Mouse (Mus musculus): ENCODE measurements around the gene Rnf220. TPM values are rescaled to one million over a fixed set of nuclear protein-coding genes. Genes with fewer than 3 reads are reported as not detected.

The Rnf220 gene
- polyA plus RNA-seq, 1 experiment from 2014 or later = 60.0 TPM

GRCm38 (mm10) chr4:117314849-117315500 is 181.9 kb downstream of the Rnf220 start:
- Histone ChIP-seq H3K27me3 (replicated peaks) (peaks cover 67% of the 10 kb centered on the region), H3K27ac (no peak overlapping the region), H3K4me2 (replicated peaks) (no peak overlapping the region), H3K9me3 (no peaks in the 10 kb centered on the region), H3K36me3 (no peaks in the 10 kb centered on the region), H3K4me3 (replicated peaks) (no peak overlapping the region), H3K9ac (no peak overlapping the region), H3K4me1 (replicated peaks) (peaks cover 19% of the 10 kb centered on the region)
- 75% methylated on average over 16 of the region's 16 CpGs for WGBS
- ATAC-seq = no peak

- H3K36me3 ChIP-seq = no peaks in the 10 kb centered on the region
- no peak overlapping the region for H3K27ac ChIP-seq
- no peaks in the 10 kb centered on the region for H3K9me3 ChIP-seq
- no peak overlapping the region for H3K9ac ChIP-seq
- peaks cover 19% of the 10 kb centered on the region for H3K4me1 ChIP-seq (replicated peaks)
- peaks cover 58% of the 10 kb centered on the region for H3K27me3 ChIP-seq (replicated peaks)
- H3K4me2 ChIP-seq (replicated peaks) = peak overlapping the region; percentile 22
- 0 out of 2 replicates have a peak, but pooled peaks have one; percentile 24 for ATAC-seq
- H3K4me3 ChIP-seq (replicated peaks) = no peak overlapping the region
- 13% methylated on average over 4 of the region's 4 CpGs for WGBS
Measured at GRCm38 (mm10) chr4:117313085-117313424, 183.8 kb downstream of the Rnf220 start.

- Histone ChIP-seq H3K9me3 (no peaks in the 10 kb centered on the region), H3K9ac (0 out of 2 replicates have a peak overlapping the region, but pooled peaks have one; percentile 15), H3K4me3 (replicated peaks) (no peak overlapping the region), H3K4me1 (replicated peaks) (peaks cover 14% of the 10 kb centered on the region), H3K27me3 (replicated peaks) (peaks cover 53% of the 10 kb centered on the region), H3K4me2 (replicated peaks) (peak overlapping the region; percentile 22), H3K36me3 (no peaks in the 10 kb centered on the region), H3K27ac (no peak overlapping the region)
- ATAC-seq = peak; percentile 76
- 8% methylated on average over 26 of the region's 26 CpGs for WGBS
Measured at GRCm38 (mm10) chr4:117312416-117313084, 184.3 kb downstream of the Rnf220 start.

DNA sequence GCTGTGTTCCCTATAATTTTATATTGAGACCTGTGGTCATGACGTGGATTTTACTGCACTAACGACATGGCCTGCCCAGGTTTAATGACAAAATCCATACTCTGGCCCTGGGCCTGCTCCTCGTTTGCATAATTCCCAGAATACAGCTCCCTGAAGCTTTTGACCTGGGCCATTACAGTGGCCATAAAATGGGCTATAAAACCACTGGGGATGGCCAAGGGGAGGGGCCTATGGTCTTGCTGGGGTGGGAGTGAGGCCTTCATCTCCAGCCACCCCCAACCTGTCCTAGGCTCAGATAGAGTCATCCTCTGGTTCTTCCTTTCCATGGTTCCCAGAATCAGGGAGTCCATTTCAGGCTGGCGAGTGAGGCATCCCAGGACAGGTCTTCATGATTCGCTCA is 185.0 kb downstream of the Rnf220 start:
- peak; percentile 59 for ATAC-seq
- WGBS = 45% methylated on average over 5 of the region's 5 CpGs

DNA sequence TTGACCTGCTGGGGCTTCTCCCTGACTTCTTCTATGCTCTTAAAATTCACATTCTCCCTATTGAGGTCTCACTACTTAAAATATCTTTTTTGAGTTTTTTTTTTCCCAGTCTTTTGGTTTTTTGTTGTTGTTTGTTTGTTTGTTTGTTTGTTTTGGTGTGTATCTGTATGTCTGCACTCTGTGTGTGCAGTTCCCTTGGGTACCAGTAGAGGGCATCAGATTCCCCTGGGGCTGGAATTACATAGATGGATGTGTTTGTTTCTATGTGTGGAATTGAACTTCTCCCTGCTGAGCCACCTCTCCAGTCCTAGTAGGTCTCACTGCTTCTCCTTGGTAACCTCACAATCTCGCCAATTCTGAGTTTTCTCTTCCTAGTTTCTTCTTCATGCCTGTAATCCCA is 187.4 kb downstream of the Rnf220 start:
- Histone ChIP-seq H3K9ac (no peak overlapping the region), H3K27ac (no peak overlapping the region), H3K4me2 (replicated peaks) (no peak overlapping the region), H3K36me3 (no peaks in the 10 kb centered on the region), H3K27me3 (replicated peaks) (peaks cover 41% of the 10 kb centered on the region), H3K4me3 (replicated peaks) (no peak overlapping the region), H3K4me1 (replicated peaks) (peaks cover 16% of the 10 kb centered on the region), H3K9me3 (no peaks in the 10 kb centered on the region)
- 92% methylated on average over 1 of the region's 1 CpGs for WGBS
- no peak for ATAC-seq

More for the DNA sequence above, 185.0 kb downstream of the Rnf220 start:
- no peak overlapping the region for H3K27ac ChIP-seq
- H3K36me3 ChIP-seq = no peaks in the 10 kb centered on the region
- peaks cover 12% of the 10 kb centered on the region for H3K4me1 ChIP-seq (replicated peaks)
- no peak overlapping the region for H3K4me3 ChIP-seq (replicated peaks)
- peak overlapping the region; percentile 22; the same call in 1 of the 2 replicates for H3K4me2 ChIP-seq (replicated peaks)
- peaks cover 46% of the 10 kb centered on the region for H3K27me3 ChIP-seq (replicated peaks)
- no peaks in the 10 kb centered on the region for H3K9me3 ChIP-seq
- no peak overlapping the region for H3K9ac ChIP-seq

GRCm38 (mm10) chr4:117307270-117307669 is 189.6 kb downstream of the Rnf220 start:
- Histone ChIP-seq H3K4me3 (replicated peaks) (no peak overlapping the region), H3K4me1 (replicated peaks) (peaks cover 19% of the 10 kb centered on the region), H3K9me3 (no peaks in the 10 kb centered on the region), H3K4me2 (replicated peaks) (no peak overlapping the region), H3K36me3 (no peaks in the 10 kb centered on the region), H3K27ac (no peak overlapping the region), H3K27me3 (replicated peaks) (peaks cover 43% of the 10 kb centered on the region), H3K9ac (no peak overlapping the region)
- ATAC-seq = no peak
- 57% methylated on average over 6 of the region's 6 CpGs for WGBS

- Histone ChIP-seq H3K36me3 (no peaks in the 10 kb centered on the region), H3K27me3 (replicated peaks) (peaks cover 47% of the 10 kb centered on the region), H3K4me1 (replicated peaks) (peaks cover 15% of the 10 kb centered on the region), H3K27ac (no peak overlapping the region), H3K4me2 (replicated peaks) (no peak overlapping the region), H3K4me3 (replicated peaks) (no peak overlapping the region), H3K9me3 (no peaks in the 10 kb centered on the region), H3K9ac (no peak overlapping the region)
- WGBS = 41% methylated on average over 7 of the region's 7 CpGs
- ATAC-seq = peak; percentile 44; the same call in 1 of the 2 replicates
Measured at GRCm38 (mm10) chr4:117305461-117305860, 191.4 kb downstream of the Rnf220 start.

DNA sequence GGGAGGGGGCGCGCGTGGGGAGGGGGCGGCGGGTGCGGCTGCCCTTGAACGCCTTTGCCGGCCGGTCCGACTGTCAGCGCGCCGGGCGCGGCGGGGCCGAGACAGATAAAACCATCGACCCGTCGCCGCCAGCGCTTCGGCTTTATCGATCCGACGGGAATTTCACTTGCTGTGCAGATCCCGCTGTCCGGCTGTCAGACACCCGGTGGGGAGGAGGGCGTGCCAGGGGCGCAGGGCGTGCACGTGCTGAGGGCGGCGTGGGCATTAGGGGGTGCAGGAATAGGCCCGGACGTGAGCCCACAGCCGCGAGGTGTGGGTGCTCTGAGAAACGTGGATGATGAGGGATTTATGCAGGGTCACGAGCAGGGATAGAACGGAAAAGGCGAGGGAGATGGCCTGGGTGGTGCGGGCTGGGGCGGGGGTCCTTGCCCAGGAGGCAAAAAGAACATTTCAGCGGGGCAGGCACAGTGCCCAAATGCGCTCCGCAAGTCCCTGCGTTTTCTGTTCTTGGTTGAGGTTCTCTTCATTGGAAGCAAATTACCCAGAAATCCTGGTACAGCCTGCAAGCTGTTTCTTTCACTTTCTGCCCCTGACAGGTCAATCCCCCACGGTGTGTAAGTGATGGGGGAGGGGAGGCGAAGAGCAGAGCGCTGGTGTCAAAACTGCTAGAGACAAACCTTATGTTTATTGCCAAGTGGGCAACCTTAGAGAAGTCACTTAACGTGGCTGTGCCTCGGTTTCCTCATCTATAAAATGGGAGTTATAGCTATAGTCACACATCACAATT is 192.4 kb downstream of the Rnf220 start:
- WGBS = 6% methylated on average over 54 of the region's 54 CpGs
- Histone ChIP-seq H3K27me3 (replicated peaks) (peaks cover 47% of the 10 kb centered on the region), H3K27ac (no peak overlapping the region), H3K9me3 (no peaks in the 10 kb centered on the region), H3K9ac (peak overlapping the region; percentile 21; the same call in 1 of the 2 replicates), H3K4me3 (replicated peaks) (peak overlapping the region; percentile 41), H3K4me2 (replicated peaks) (peak overlapping the region; percentile 86), H3K4me1 (replicated peaks) (peaks cover 15% of the 10 kb centered on the region), H3K36me3 (no peaks in the 10 kb centered on the region)
- no peak; the same call in 1 of the 2 replicates for ATAC-seq

DNA sequence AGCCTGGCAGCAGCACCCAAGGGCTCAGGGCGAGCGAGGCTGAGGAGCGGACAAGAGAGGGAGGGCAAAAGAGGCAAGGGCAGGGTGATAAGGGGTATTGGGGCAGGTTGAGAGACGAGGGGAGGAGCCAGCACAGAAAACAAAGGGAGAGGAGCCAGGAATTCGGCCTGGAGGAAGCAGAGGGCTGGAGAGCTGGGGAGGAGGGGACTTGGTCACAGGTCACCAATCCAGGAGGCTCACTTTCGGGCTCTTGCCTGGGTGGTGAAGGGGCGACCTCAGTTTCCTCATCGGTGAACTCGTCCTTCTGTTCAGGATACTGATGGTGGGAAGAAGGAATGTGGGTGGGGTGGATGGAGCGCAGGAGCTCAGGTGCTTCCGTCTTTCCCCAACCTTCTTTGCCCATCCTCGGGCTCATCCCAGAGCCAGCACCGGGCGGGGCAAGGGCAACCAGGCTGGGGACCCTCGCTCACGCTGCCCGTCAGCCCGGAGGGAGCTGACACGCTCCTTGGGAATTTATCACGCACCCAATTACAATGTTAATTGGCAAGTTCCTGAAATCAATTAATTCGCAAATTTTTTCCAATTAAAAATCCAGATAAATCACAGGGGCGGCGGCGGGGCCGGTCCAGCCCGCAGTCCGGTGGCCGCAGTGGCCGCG is 193.1 kb downstream of the Rnf220 start:
- H3K9ac ChIP-seq = peak overlapping the region; percentile 21; the same call in 1 of the 2 replicates

GRCm38 (mm10) chr4:117302027-117302806 is 194.6 kb downstream of the Rnf220 start:
- ATAC-seq = no peak
- H3K4me3 ChIP-seq (replicated peaks) = no peak overlapping the region
- H3K36me3 ChIP-seq = no peaks in the 10 kb centered on the region
- peaks cover 15% of the 10 kb centered on the region for H3K4me1 ChIP-seq (replicated peaks)
- peaks cover 47% of the 10 kb centered on the region for H3K27me3 ChIP-seq (replicated peaks)
- no peak overlapping the region for H3K9ac ChIP-seq
- H3K9me3 ChIP-seq = no peaks in the 10 kb centered on the region
- H3K27ac ChIP-seq = no peak overlapping the region
- no peak overlapping the region for H3K4me2 ChIP-seq (replicated peaks)
- WGBS = 26% methylated on average over 14 of the region's 14 CpGs

More for the DNA sequence above, 193.1 kb downstream of the Rnf220 start:
- Histone ChIP-seq H3K27me3 (replicated peaks) (peaks cover 47% of the 10 kb centered on the region), H3K9me3 (no peaks in the 10 kb centered on the region), H3K27ac (no peak overlapping the region), H3K4me3 (replicated peaks) (peak overlapping the region; percentile 41), H3K4me2 (replicated peaks) (peak overlapping the region; percentile 86), H3K36me3 (no peaks in the 10 kb centered on the region), H3K4me1 (replicated peaks) (peaks cover 15% of the 10 kb centered on the region)
- no peak for ATAC-seq
- WGBS = 13% methylated on average over 30 of the region's 30 CpGs

GRCm38 (mm10) chr4:117299921-117300320 is 196.9 kb downstream of the Rnf220 start:
- ATAC-seq = no peak
- no peak overlapping the region for H3K4me3 ChIP-seq (replicated peaks)
- H3K9ac ChIP-seq = no peak overlapping the region
- no peaks in the 10 kb centered on the region for H3K36me3 ChIP-seq
- 67% methylated on average over 10 of the region's 10 CpGs for WGBS
- H3K27ac ChIP-seq = no peak overlapping the region
- H3K9me3 ChIP-seq = no peaks in the 10 kb centered on the region
- peaks cover 15% of the 10 kb centered on the region for H3K4me1 ChIP-seq (replicated peaks)
- peaks cover 33% of the 10 kb centered on the region for H3K27me3 ChIP-seq (replicated peaks)
- no peak overlapping the region for H3K4me2 ChIP-seq (replicated peaks)

Data from intestine, embryonic 15.5 days (tissue).